Mouse (Mus musculus) liver, embryonic 14.5 days (tissue): ENCODE measurements around the gene Tspan32.

Experiments used
- CTCF ChIP-seq: IDR thresholded peaks from 2 replicates; pipeline ENCODE4 v1.5.1; 2016; ENCODE audit warnings: antibody characterized with exemption, low read depth, control low read depth
- EP300 ChIP-seq: IDR thresholded peaks from 2 replicates; pipeline ENCODE4 v1.6.1; 2016; ENCODE audit warnings: antibody characterized with exemption, low read depth

GRCm38 (mm10) chr7:143067469-143067868, 62.6 kb downstream of the Tspan32 start:
- no peak for TF ChIP-seq EP300
- no peak for TF ChIP-seq CTCF
